Mouse (Mus musculus) liver, embryonic 14.5 days (tissue): ENCODE measurements around the gene T.

Experiments used
- CTCF ChIP-seq: IDR thresholded peaks from 2 replicates; pipeline ENCODE4 v1.5.1; 2016; ENCODE audit warnings: antibody characterized with exemption, low read depth, control low read depth
- EP300 ChIP-seq: IDR thresholded peaks from 2 replicates; pipeline ENCODE4 v1.6.1; 2016; ENCODE audit warnings: antibody characterized with exemption, low read depth

DNA sequence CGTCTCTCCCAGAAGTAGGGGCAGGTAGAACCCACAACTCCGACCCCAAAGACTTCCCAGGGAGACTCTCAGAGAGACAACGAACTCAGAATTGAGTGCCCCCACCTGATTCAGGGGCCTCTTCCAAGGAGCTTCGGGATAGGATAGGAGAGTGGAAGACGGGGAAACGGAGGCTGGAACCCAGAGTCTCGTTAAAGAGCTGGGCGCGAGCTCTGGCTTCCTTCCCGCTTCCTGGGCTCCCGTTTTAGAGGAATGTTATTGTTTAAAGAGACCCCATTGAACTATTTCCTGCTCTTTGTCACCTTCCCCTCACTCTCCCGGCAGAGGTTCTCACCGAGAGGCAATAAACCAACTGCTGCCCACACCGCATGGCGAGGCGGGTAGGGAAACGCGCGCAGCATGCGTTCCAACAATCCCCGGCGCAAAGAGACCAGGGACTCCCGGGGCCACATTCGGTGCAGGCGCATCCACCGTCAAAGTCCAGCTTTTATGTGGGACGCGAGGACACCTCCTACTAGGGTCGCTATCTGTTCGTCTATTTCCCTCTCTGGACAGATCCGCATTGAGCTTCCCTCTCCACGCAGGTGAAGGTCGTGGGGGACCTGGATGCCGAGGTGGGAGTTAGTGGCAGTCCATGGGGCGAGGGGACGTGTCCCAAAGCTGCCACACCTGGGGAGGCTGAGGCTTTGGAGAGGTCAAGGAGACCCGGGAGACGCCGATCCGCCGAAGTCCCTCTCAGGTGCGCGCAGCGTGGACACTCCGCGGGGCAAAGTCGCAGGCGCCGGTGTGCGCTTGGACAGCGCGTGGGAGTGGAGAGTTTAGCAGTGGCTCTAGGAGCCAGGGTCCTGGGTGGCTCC lies 874 bp upstream of the T start:
- TF ChIP-seq EP300 (no peak), CTCF (no peak)
